Mouse (Mus musculus) intestine, postnatal 0 days (tissue): ENCODE data around the gene Bbc3. TPM values are rescaled to one million over a fixed set of nuclear protein-coding genes. Genes with fewer than 3 reads are reported as not detected.
"Not testable (repeated sequence)": the region's sequence is repeated elsewhere in the genome, so short reads cannot be mapped to it uniquely, and the experiment has no call there.

Experiments
- ATAC-seq: fragments of 200-750 bp; cut with Nextera tagmentation; 2 replicates; pipeline ENCODE4 v1.8.0; 2017; ENCODE audit warnings: mild to moderate bottlenecking, moderate TSS enrichment, moderate library complexity
- H3K27ac ChIP-seq: fragments of 300-500 bp; sonication (generic); 2 replicates; pipeline ENCODE4 v1.5.1; 2014; ENCODE audit warnings: mild to moderate bottlenecking, low read depth, low read length, moderate library complexity
- H3K27me3 ChIP-seq: fragments of 300-500 bp; sonication (generic); replicated peaks from 2 replicates; pipeline ENCODE4 v1.6.1; 2014; ENCODE audit warnings: low read length, mixed read lengths; ENCODE audit not compliant: control insufficient read depth, insufficient read depth
- H3K36me3 ChIP-seq: fragments of 300-500 bp; sonication (generic); 2 replicates; pipeline ENCODE4 v1.6.1; 2014; ENCODE audit warnings: mild to moderate bottlenecking, moderate library complexity; ENCODE audit not compliant: control insufficient read depth, insufficient read depth
- H3K4me1 ChIP-seq: fragments of 300-500 bp; sonication (generic); replicated peaks from 2 replicates; pipeline ENCODE4 v1.6.1; 2014; ENCODE audit warnings: antibody characterized with exemption, low read length, mixed read lengths; ENCODE audit not compliant: control insufficient read depth, insufficient read depth
- H3K4me2 ChIP-seq: fragments of 300-500 bp; sonication (generic); replicated peaks from 2 replicates; pipeline ENCODE4 v1.6.1; 2014; ENCODE audit warnings: low read depth, mild to moderate bottlenecking, moderate library complexity
- H3K4me3 ChIP-seq: fragments of 300-500 bp; sonication (generic); 2 replicates; pipeline ENCODE4 v1.5.1; 2014; ENCODE audit warnings: low read depth, low read length
- H3K9ac ChIP-seq: fragments of 300-500 bp; sonication (generic); 2 replicates; pipeline ENCODE4 v1.6.1; 2014; ENCODE audit warnings: mild to moderate bottlenecking, low read depth, low read length
- H3K9me3 ChIP-seq: fragments of 300-500 bp; sonication (generic); 2 replicates; pipeline ENCODE4 v1.6.1; 2016; ENCODE audit warnings: mixed run types; ENCODE audit not compliant: control insufficient read depth
- CTCF ChIP-seq: sonication (generic); IDR thresholded peaks from 2 replicates; pipeline ENCODE4 v1.5.1; 2016; ENCODE audit warnings: low read depth, mild to moderate bottlenecking, control low read depth, antibody characterized with exemption, moderate library complexity
- WGBS: fragments of 180-500 bp; shearing (Covaris S2); extraction: QIAGEN DNeasy Blood & Tissue Kit; methylation state at CpG from one replicate; pipeline ENCODE4 v1.1.7; 2014; 5-methylcytosine and 5-hydroxymethylcytosine counted together
- polyA plus RNA-seq: library from polyadenylated mRNA; unstranded; fragments of >200 nt; fragmentation: Nextera tagmentation; extraction: Ambion mirVana; gene quantifications from 2 replicates; pipeline ENCODE4 v1.2.1, GENCODE M21; 2015

The Bbc3 gene
- polyA plus RNA-seq, 1 experiment from 2014 or later: 6.6 TPM

DNA sequence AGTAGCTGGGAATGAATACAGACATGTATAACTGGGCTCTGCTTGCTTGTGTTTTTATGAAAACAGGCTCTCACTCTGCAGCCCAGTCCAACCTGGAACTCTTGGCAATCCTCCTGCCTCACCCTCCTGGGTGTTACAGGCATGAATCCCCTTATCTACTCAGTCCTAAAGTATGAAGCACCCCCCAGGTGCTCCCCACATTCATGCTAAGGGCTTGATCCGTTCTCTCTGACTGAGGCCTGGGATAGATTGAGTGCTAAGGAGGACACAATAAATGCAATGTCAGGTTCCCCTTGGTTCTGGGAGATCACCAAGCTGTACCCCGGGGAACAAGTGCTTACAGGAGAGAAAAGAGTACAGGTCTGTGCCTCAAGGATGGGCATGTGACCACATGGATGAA is 10.6 kb upstream of the Bbc3 start:
- WGBS: 64% methylated on average over 2 of the region's 2 CpGs
- Histone ChIP-seq H3K9ac (no peak overlapping the region), H3K27me3 (0 out of 2 replicates have a peak, but pooled peaks cover 4% of the 10 kb centered on the region), H3K4me1 (no peaks in the 10 kb centered on the region), H3K4me3 (no peak overlapping the region), H3K4me2 (no peak overlapping the region), H3K9me3 (no peaks in the 10 kb centered on the region), H3K27ac (no peak overlapping the region), H3K36me3 (no peaks in the 10 kb centered on the region)
- ATAC-seq: no peak
- TF ChIP-seq CTCF: no peak

GRCm38 (mm10) chr7:16298927-16299326 is 9.3 kb upstream of the Bbc3 start:
- no peaks in the 10 kb centered on the region for H3K9me3 ChIP-seq
- no peak for ATAC-seq
- no peak overlapping the region for H3K9ac ChIP-seq
- H3K4me2 ChIP-seq: no peak overlapping the region
- H3K36me3 ChIP-seq: no peaks in the 10 kb centered on the region
- no peak overlapping the region for H3K4me3 ChIP-seq
- no peak overlapping the region for H3K27ac ChIP-seq
- H3K4me1 ChIP-seq: no peaks in the 10 kb centered on the region
- TF ChIP-seq CTCF: no peak
- 0 out of 2 replicates have a peak, but pooled peaks cover 4% of the 10 kb centered on the region for H3K27me3 ChIP-seq
- 80% methylated on average over 5 of the region's 5 CpGs for WGBS

GRCm38 (mm10) chr7:16299419-16300035 is 8.7 kb upstream of the Bbc3 start:
- H3K4me1 ChIP-seq: no peaks in the 10 kb centered on the region
- H3K9me3 ChIP-seq: no peaks in the 10 kb centered on the region
- H3K4me2 ChIP-seq: peak overlapping the region; percentile 55
- no peak overlapping the region for H3K9ac ChIP-seq
- H3K27me3 ChIP-seq: 0 out of 2 replicates have a peak, but pooled peaks cover 4% of the 10 kb centered on the region
- no peak overlapping the region for H3K27ac ChIP-seq
- WGBS: 2% methylated on average over 52 of the region's 52 CpGs
- ATAC-seq: peak; percentile 26
- H3K36me3 ChIP-seq: no peaks in the 10 kb centered on the region
- TF ChIP-seq CTCF: no peak
- H3K4me3 ChIP-seq: peak overlapping the region; percentile 34

GRCm38 (mm10) chr7:16307141-16307540 is 1.1 kb upstream of the Bbc3 start:
- not testable (repeated sequence) for H3K36me3 ChIP-seq, H3K27ac ChIP-seq, H3K4me2 ChIP-seq, H3K9ac ChIP-seq, ATAC-seq, H3K9me3 ChIP-seq, H3K4me3 ChIP-seq, H3K4me1 ChIP-seq, H3K27me3 ChIP-seq
- WGBS: 79% methylated on average over 6 of the region's 6 CpGs

- H3K9me3 ChIP-seq: no peaks in the 10 kb centered on the region
- H3K9ac ChIP-seq: no peak overlapping the region; the same call in 1 of the 2 replicates
- H3K36me3 ChIP-seq: no peaks in the 10 kb centered on the region
- peak overlapping the region; percentile 73 for H3K4me3 ChIP-seq
- no peak overlapping the region for H3K27ac ChIP-seq
- 42% methylated on average over 16 of the region's 16 CpGs for WGBS
- H3K4me2 ChIP-seq: peak overlapping the region; percentile 94
- no peak for ATAC-seq
- no peak for TF ChIP-seq CTCF
- H3K27me3 ChIP-seq: no peaks in the 10 kb centered on the region
- peaks cover 4% of the 10 kb centered on the region; the same call in 1 of the 2 replicates for H3K4me1 ChIP-seq
These were observed 543 bp downstream of the Bbc3 start for GRCm38 (mm10) chr7:16308555-16309317.

GRCm38 (mm10) chr7:16309318-16310019 is 1.3 kb downstream of the Bbc3 start:
- peak; percentile 34 for ATAC-seq
- H3K9ac ChIP-seq: peak overlapping the region; percentile 52
- H3K36me3 ChIP-seq: no peaks in the 10 kb centered on the region
- peak overlapping the region; percentile 73 for H3K4me3 ChIP-seq
- no peaks in the 10 kb centered on the region for H3K9me3 ChIP-seq
- 0 out of 2 replicates have a peak, but pooled peaks have one; percentile 7 for TF ChIP-seq CTCF
- H3K27me3 ChIP-seq: no peaks in the 10 kb centered on the region
- peak overlapping the region; percentile 73 for H3K27ac ChIP-seq
- under 1% methylated on average over 54 of the region's 61 CpGs for WGBS
- H3K4me2 ChIP-seq: peak overlapping the region; percentile 94
- peaks cover 4% of the 10 kb centered on the region; the same call in 1 of the 2 replicates for H3K4me1 ChIP-seq
